Mouse (Mus musculus): ENCODE results near the gene Scel.

- TF ChIP-seq CTCF (IDR thresholded peaks at IDR 0.05; ENCODE audit: control insufficient read depth, insufficient read depth, insufficient read length) (no peak), MYOG (IDR thresholded peaks at IDR 0.05; ENCODE audit: control insufficient read depth, extremely low read depth, insufficient read length) (no peak), USF1 (IDR thresholded peaks at IDR 0.05; ENCODE audit: low read depth) (no peak), FOSL1 (IDR thresholded peaks at IDR 0.05; ENCODE audit: insufficient read depth, low read length, poor library complexity, severe bottlenecking) (no peak), MAX (IDR thresholded peaks at IDR 0.05) (no peak), CEBPB (IDR thresholded peaks at IDR 0.05; ENCODE audit: low read depth) (no peak)
Measured at GRCm38 (mm10) chr14:103477281-103477680, 35.9 kb upstream of the Scel start.
